Mouse (Mus musculus) lung, adult 2 months (tissue): ENCODE data around the gene Gucy1a1.

ENCODE experiments used
- CTCF ChIP-seq: fragments of 200-500 bp; IDR thresholded peaks from 2 replicates; pipeline ENCODE4 v1.5.1; 2011; ENCODE audit warnings: mild to moderate bottlenecking, low read length, control low read depth; ENCODE audit not compliant: insufficient read depth
- POLR2A ChIP-seq: fragments of 200-500 bp; IDR thresholded peaks from 2 replicates; pipeline ENCODE4 v1.6.1; 2011; ENCODE audit warnings: low read depth, mild to moderate bottlenecking, control low read depth, low read length, borderline replicate concordance; ENCODE audit errors: extremely low read depth

DNA sequence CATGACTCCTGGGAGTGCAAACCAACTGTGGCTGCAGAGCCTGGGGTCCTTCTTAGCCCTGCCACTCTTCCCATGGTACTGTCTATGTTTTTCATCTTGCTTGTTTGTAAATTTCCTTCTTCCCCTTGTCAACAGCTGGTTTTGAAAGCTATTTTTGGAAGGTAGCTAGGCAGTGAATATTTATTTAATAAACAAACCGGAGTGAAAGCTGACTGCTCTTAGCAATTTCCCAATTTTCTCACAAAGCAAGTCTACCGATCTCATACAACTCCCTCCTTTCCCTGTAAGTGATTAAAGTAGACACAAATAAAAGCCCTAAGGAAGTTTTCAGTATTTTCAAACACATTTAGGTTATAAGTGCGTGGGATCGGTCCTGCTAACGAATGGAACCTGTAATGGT is 100.7 kb downstream of the Gucy1a1 start:
- TF ChIP-seq CTCF (no peak), POLR2A (no peak)
